In genomic region chr11:97987551-97988526, GRCm38 (mm10) we compare ENCODE assay signal across 1 mouse cellular context.
TF ChIP-seq lines count a peak whose summit lies in the region.

No protein-coding gene starts in this region.

TF ChIP-seq in MEL, 35 proteins besides CTCF, POLR2A, EP300 and RAD21 (continued from another document):
- peak; percentile 98 for TF ChIP-seq NRF1 (IDR thresholded peaks at IDR 0.05; ENCODE audit: insufficient read depth, low read depth, low read length, poor library complexity, severe bottlenecking)
- TF ChIP-seq USF1 (IDR thresholded peaks at IDR 0.05; ENCODE audit: low read depth, low read length), result no peak
- no peak for TF ChIP-seq ZMIZ1 (IDR thresholded peaks at IDR 0.05; ENCODE audit: low read depth, low read length)
- no peak for TF ChIP-seq USF2 (IDR thresholded peaks at IDR 0.05; ENCODE audit: borderline replicate concordance in 1 of 2, insufficient read depth in 1 of 2, low read depth in 1 of 2, low read length in 2 of 2)
- TF ChIP-seq E2F4 (IDR thresholded peaks at IDR 0.05; ENCODE audit: borderline replicate concordance, low read depth, low read length), result no peak
- no peak for TF ChIP-seq POLR2AphosphoS2 (IDR thresholded peaks at IDR 0.05; ENCODE audit: low read length)
- peak; percentile 74 for TF ChIP-seq MYC (IDR thresholded peaks at IDR 0.05; ENCODE audit: low read depth, low read length)
- TF ChIP-seq CHD2 (IDR thresholded peaks at IDR 0.05; ENCODE audit: low read length), result no peak
- no peak for TF ChIP-seq ZKSCAN1 (IDR thresholded peaks at IDR 0.05; ENCODE audit: low read depth, low read length)
- TF ChIP-seq SIN3A (IDR thresholded peaks at IDR 0.05; ENCODE audit: low read length), result peak; percentile 85
- TF ChIP-seq JUND (IDR thresholded peaks at IDR 0.05; ENCODE audit: low read depth, low read length), result no peak
- peak; percentile 67 for TF ChIP-seq KAT2A (conservative IDR thresholded peaks at IDR 0.05; ENCODE audit: low read depth, low read length)
- TF ChIP-seq ELF1 (IDR thresholded peaks at IDR 0.05; ENCODE audit: low read depth, low read length), result peak; percentile 84
